Mouse (Mus musculus): ENCODE data around the gene Gtf2f2.

DNA sequence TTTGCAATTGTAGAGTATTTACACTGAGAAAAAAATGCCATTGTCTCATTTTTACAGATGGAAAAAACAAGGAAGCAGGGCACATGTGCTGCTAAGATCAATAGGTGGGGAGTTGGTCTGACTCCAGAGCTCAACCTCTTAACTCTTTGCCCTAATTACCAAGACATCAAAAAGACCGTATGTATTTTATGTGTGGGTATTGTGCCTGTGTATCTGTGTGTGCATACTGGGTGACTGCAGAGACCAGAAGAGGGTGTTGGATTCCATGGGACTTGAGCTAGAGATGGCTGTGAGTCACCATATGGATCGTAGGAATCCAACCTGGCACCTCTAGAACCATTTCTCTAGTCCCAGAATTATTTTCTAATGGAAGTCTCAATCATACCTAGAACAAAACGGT, 68.3 kb downstream of the Gtf2f2 start:
- TF ChIP-seq CTCF (conservative IDR thresholded peaks at IDR 0.05 in 1 of 2, IDR thresholded peaks at IDR 0.05 in 1 of 2; ENCODE audit: low read depth in 2 of 2, low read length in 2 of 2), result no peak
- TF ChIP-seq POLR2A (IDR thresholded peaks at IDR 0.05; ENCODE audit: low read depth, low read length), result no peak
- TF ChIP-seq SMC3 (IDR thresholded peaks at IDR 0.05; ENCODE audit: low read depth, low read length), result no peak
- no peak for TF ChIP-seq POLR2AphosphoS2 (IDR thresholded peaks at IDR 0.05; ENCODE audit: low read depth, low read length)
- TF ChIP-seq RCOR1 (conservative IDR thresholded peaks at IDR 0.05; ENCODE audit: low read depth, low read length), result no peak
- no peak for TF ChIP-seq MAX (IDR thresholded peaks at IDR 0.05; ENCODE audit: low read length)
- no peak for TF ChIP-seq BHLHE40 (IDR thresholded peaks at IDR 0.05; ENCODE audit: low read depth, low read length)
- no peak for TF ChIP-seq E2F4 (IDR thresholded peaks at IDR 0.05; ENCODE audit: insufficient replicate concordance, low read depth, low read length)
- no peak for TF ChIP-seq ZMIZ1 (IDR thresholded peaks at IDR 0.05; ENCODE audit: low read depth, low read length)
- TF ChIP-seq EP300 (IDR thresholded peaks at IDR 0.05; ENCODE audit: low read length), result no peak
- no peak for TF ChIP-seq MAFK (IDR thresholded peaks at IDR 0.05; ENCODE audit: insufficient replicate concordance, low read length)
- TF ChIP-seq ETS1 (conservative IDR thresholded peaks at IDR 0.05; ENCODE audit: low read depth, low read length), result no peak
- no peak for TF ChIP-seq ZC3H11A (IDR thresholded peaks at IDR 0.05; ENCODE audit: low read depth, low read length)
